Mouse (Mus musculus): ENCODE results near the gene Cars.
A peak's percentile ranks its signal among the peaks of the same experiment; 100 is the strongest.
"Not testable (repeated sequence)": the region's sequence is repeated elsewhere in the genome, so short reads cannot be mapped to it uniquely, and the experiment has no call there.

The Cars gene

GRCm38 (mm10) chr7:143583956-143584355 lies 15.9 kb downstream of the Cars start:
- DNase-seq (ENCODE audit: low spot score in 2 of 2): peak; percentile 33 to 52

- no peak for DNase-seq (ENCODE audit: low spot score in 2 of 2)
Measured at GRCm38 (mm10) chr7:143583025-143583424, 16.9 kb downstream of the Cars start.

GRCm38 (mm10) chr7:143575751-143576150 lies 24.1 kb downstream of the Cars start:
- no peak for DNase-seq (ENCODE audit: low spot score in 2 of 2)

GRCm38 (mm10) chr7:143565648-143566039 lies 34.2 kb downstream of the Cars start:
- no peak for DNase-seq (ENCODE audit: low spot score in 2 of 2)

- DNase-seq (ENCODE audit: low spot score in 2 of 2): no peak
Measured at GRCm38 (mm10) chr7:143565015-143565647, 34.8 kb downstream of the Cars start.

GRCm38 (mm10) chr7:143563787-143564186 lies 36.1 kb downstream of the Cars start:
- no peak for DNase-seq (ENCODE audit: low spot score in 2 of 2)

- no peak for DNase-seq (ENCODE audit: low spot score in 2 of 2)
Measured at GRCm38 (mm10) chr7:143557616-143558015, 42.3 kb downstream of the Cars start.

- DNase-seq (ENCODE audit: low spot score in 2 of 2): peak in 1 of 2 experiments; percentile 15
Measured at GRCm38 (mm10) chr7:143556964-143557610, 42.8 kb downstream of the Cars start.

- DNase-seq (ENCODE audit: low spot score in 2 of 2): no peak
Measured at GRCm38 (mm10) chr7:143549588-143550220, 50.2 kb downstream of the Cars start.

GRCm38 (mm10) chr7:143548976-143549457 lies 50.9 kb downstream of the Cars start, which contains the start of gene Nap1l4:
Gene Nap1l4 (minus strand): TSS chr7:143549106.
- DNase-seq (ENCODE audit: low spot score in 2 of 2): peak; percentile 99 to 100

- peak in 1 of 2 experiments; percentile 37 for DNase-seq (ENCODE audit: low spot score in 2 of 2)
Measured at GRCm38 (mm10) chr7:143548231-143548961, 51.5 kb downstream of the Cars start.

GRCm38 (mm10) chr7:143546554-143546953 lies 53.3 kb downstream of the Cars start:
- DNase-seq (ENCODE audit: low spot score in 2 of 2): no peak

GRCm38 (mm10) chr7:143544368-143544767 lies 55.5 kb downstream of the Cars start:
- no peak for DNase-seq (ENCODE audit: low spot score in 2 of 2)

GRCm38 (mm10) chr7:143538671-143539070 lies 61.2 kb downstream of the Cars start:
- DNase-seq (ENCODE audit: low spot score in 2 of 2): no peak

GRCm38 (mm10) chr7:143538229-143538628 lies 61.7 kb downstream of the Cars start:
- DNase-seq (ENCODE audit: low spot score in 2 of 2): not testable (repeated sequence)

GRCm38 (mm10) chr7:143536251-143536650 lies 63.6 kb downstream of the Cars start:
- DNase-seq (ENCODE audit: low spot score in 2 of 2): no peak

GRCm38 (mm10) chr7:143533284-143533683 lies 66.6 kb downstream of the Cars start:
- DNase-seq (ENCODE audit: low spot score in 2 of 2): no peak

GRCm38 (mm10) chr7:143532410-143532809 lies 67.5 kb downstream of the Cars start:
- no peak for DNase-seq (ENCODE audit: low spot score in 2 of 2)

GRCm38 (mm10) chr7:143519333-143519732 lies 80.6 kb downstream of the Cars start:
- DNase-seq (ENCODE audit: low spot score in 2 of 2): no peak

- DNase-seq (ENCODE audit: low spot score in 2 of 2): no peak
Measured at GRCm38 (mm10) chr7:143514416-143514768, 85.5 kb downstream of the Cars start.

GRCm38 (mm10) chr7:143513763-143514415 lies 86.0 kb downstream of the Cars start:
- no peak for DNase-seq (ENCODE audit: low spot score in 2 of 2)

GRCm38 (mm10) chr7:143511335-143511712 lies 88.6 kb downstream of the Cars start:
- no peak for DNase-seq (ENCODE audit: low spot score in 2 of 2)

Data from urinary bladder, adult 18-20 months (tissue).